Mouse (Mus musculus): ENCODE measurements around the gene Spata21. TPM values are rescaled to one million over a fixed set of nuclear protein-coding genes. Genes with fewer than 3 reads are reported as not detected.

Spata21 gene
- polyA plus RNA-seq, 1 experiment from 2014 or later: 0.08 TPM

DNA sequence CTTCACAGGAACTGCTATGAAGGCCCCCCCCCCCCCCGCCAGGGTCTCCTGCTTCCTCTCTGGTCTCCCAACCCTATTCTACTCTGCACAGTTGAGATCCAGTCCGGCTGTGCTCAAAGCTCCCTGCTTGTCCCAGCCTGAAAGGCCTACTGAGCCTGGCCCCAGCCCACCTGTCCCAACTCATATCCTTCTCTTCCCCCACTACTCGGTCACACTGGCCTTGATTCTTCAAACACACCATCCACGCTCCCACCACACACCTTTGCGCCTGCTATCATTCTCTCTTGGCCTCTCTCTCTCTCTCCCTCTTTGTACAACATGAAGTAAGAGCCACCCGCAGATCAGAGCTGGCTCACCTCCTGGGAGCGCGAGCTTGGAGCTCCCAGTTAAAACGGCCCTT, 29.3 kb upstream of the Spata21 start:
- Histone ChIP-seq H3K27ac (ENCODE audit: low read length) (no peak overlapping the region), H3K36me3 (ENCODE audit: control insufficient read depth, insufficient read depth, low read length) (no peaks in the 10 kb centered on the region), H3K27me3 (ENCODE audit: control insufficient read depth, insufficient read depth, low read length) (no peaks in the 10 kb centered on the region), H3K9ac (ENCODE audit: low read length) (no peak overlapping the region), H3K4me3 (replicated peaks; ENCODE audit: low read length) (no peak overlapping the region), H3K9me3 (replicated peaks; ENCODE audit: control insufficient read depth, low read length) (no peaks in the 10 kb centered on the region), H3K4me2 (ENCODE audit: low read depth, low read length) (no peak overlapping the region), H3K4me1 (ENCODE audit: control insufficient read depth, insufficient read depth, low read length) (peaks cover 11% of the 10 kb centered on the region)
- WGBS: 66% methylated on average over 9 of the region's 9 CpGs
- no peak for ATAC-seq (ENCODE audit: insufficient read depth, low FRiP score)

- H3K4me2 ChIP-seq (ENCODE audit: low read depth, low read length): peak overlapping the region; percentile 80
- peak; percentile 48; the same call in 1 of the 2 replicates for ATAC-seq (ENCODE audit: insufficient read depth, low FRiP score)
Observed at GRCm38 (mm10) chr4:141059616-141060425, 28.3 kb upstream of the Spata21 start.

DNA sequence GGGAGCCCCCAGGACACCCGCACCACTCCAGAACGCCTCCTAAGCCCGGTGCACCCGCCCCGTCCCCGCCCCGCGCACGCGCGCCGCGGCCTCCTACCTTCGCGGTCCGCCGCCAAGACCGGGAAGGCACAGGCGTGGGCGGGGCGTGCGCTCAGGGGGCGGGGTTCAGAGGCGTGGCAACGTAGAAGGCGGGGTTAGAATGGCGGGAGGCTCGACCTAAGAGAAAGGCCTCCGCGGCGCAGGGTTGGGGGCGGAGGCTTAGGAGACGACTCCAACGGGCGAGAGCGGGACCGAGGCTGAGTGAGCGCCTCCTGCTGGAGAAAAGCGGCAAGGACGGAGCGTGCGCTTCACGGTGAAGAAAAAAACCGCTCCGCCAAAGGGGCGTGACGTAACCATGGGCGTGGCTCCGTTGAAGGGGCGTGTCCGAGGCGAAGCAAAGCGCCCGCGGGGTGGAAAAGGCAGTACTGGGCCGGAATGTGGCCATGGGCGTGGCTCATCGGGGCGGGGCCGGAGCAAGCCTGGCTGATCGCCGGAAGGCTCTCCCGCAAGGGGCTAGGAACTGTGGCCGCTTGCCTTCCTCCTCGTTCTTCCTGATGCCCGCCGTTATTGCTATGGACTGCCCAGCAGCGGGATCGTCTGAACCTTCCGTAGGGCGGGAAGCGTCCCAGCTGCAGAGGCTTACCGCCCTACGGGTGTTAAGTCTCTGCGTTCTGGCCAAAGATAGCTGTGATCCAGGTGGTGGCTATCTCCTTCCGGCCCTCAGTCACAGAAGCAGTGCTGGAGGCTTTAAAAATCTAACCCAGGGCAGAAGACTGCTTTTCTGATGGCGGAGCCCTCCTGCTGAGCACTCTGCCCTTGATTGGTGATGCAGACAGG, 27.5 kb upstream of the Spata21 start, which contains the start of gene Crocc:
Gene Crocc, minus strand, starts transcription at position 125 of the 876 bp plus-strand sequence.
- Histone ChIP-seq H3K4me1 (ENCODE audit: control insufficient read depth, insufficient read depth, low read length) (peaks cover 9% of the 10 kb centered on the region; the same call in 1 of the 2 replicates), H3K9ac (ENCODE audit: low read length) (peak within 1 kb of the TSS; percentile 91), H3K4me3 (replicated peaks; ENCODE audit: low read length) (peak within 1 kb of the TSS; percentile 71), H3K9me3 (replicated peaks; ENCODE audit: control insufficient read depth, low read length) (no peaks in the 10 kb centered on the region), H3K27me3 (ENCODE audit: control insufficient read depth, insufficient read depth, low read length) (no peaks in the 10 kb centered on the region), H3K27ac (ENCODE audit: low read length) (peak within 1 kb of the TSS; percentile 96), H3K4me2 (ENCODE audit: low read depth, low read length) (peak within 1 kb of the TSS; percentile 80), H3K36me3 (ENCODE audit: control insufficient read depth, insufficient read depth, low read length) (no peaks in the 10 kb centered on the region)
- WGBS: under 1% methylated on average over 77 of the region's 77 CpGs
- peak; percentile 96 for ATAC-seq (ENCODE audit: insufficient read depth, low FRiP score)

More at GRCm38 (mm10) chr4:141059616-141060425, 28.3 kb upstream of the Spata21 start:
- 2% methylated on average over 32 of the region's 32 CpGs for WGBS
- no peaks in the 10 kb centered on the region for H3K9me3 ChIP-seq (replicated peaks; ENCODE audit: control insufficient read depth, low read length)
- H3K27me3 ChIP-seq (ENCODE audit: control insufficient read depth, insufficient read depth, low read length): no peaks in the 10 kb centered on the region
- no peaks in the 10 kb centered on the region for H3K36me3 ChIP-seq (ENCODE audit: control insufficient read depth, insufficient read depth, low read length)
- peak overlapping the region; percentile 91 for H3K27ac ChIP-seq (ENCODE audit: low read length)
- H3K9ac ChIP-seq (ENCODE audit: low read length): peak overlapping the region; percentile 91
- H3K4me3 ChIP-seq (replicated peaks; ENCODE audit: low read length): peak overlapping the region; percentile 71
- peaks cover 7% of the 10 kb centered on the region; the same call in 1 of the 2 replicates for H3K4me1 ChIP-seq (ENCODE audit: control insufficient read depth, insufficient read depth, low read length)

DNA sequence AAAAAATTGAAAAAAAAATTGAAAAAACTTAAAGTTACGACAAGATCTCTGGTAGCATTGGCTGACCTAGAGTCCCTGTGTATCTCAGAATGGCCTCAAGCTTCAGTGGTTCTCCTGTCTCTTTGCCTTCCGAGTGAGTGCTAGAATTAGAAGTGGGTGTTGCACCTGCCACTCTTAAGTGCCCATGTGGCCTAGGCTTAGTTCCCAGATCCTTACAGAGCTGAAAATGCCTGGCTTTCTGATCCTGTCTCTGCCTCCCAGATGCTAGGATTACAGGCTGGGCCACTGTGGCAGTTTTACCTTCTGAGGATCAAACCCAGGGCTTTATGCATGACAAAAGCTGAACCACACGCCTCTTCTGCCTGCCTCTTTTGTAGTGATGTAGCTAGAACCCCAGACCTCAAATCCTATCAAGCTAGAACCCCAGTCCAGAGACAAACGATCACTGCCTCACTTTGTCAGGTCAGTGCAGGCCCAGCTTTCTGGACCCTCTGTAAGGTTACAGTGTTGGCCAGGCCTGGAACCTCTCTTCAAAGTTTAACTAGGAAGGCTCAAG, 24.0 kb upstream of the Spata21 start:
- ATAC-seq (ENCODE audit: insufficient read depth, low FRiP score): no peak
- no peak overlapping the region for H3K4me2 ChIP-seq (ENCODE audit: low read depth, low read length)
- H3K27me3 ChIP-seq (ENCODE audit: control insufficient read depth, insufficient read depth, low read length): no peaks in the 10 kb centered on the region
- H3K4me3 ChIP-seq (replicated peaks; ENCODE audit: low read length): no peak overlapping the region
- WGBS: 86% methylated on average over 4 of the region's 4 CpGs
- H3K9ac ChIP-seq (ENCODE audit: low read length): no peak overlapping the region
- H3K9me3 ChIP-seq (replicated peaks; ENCODE audit: control insufficient read depth, low read length): no peaks in the 10 kb centered on the region
- no peaks in the 10 kb centered on the region; the same call in 1 of the 2 replicates for H3K36me3 ChIP-seq (ENCODE audit: control insufficient read depth, insufficient read depth, low read length)
- peaks cover 16% of the 10 kb centered on the region for H3K4me1 ChIP-seq (ENCODE audit: control insufficient read depth, insufficient read depth, low read length)
- H3K27ac ChIP-seq (ENCODE audit: low read length): no peak overlapping the region

DNA sequence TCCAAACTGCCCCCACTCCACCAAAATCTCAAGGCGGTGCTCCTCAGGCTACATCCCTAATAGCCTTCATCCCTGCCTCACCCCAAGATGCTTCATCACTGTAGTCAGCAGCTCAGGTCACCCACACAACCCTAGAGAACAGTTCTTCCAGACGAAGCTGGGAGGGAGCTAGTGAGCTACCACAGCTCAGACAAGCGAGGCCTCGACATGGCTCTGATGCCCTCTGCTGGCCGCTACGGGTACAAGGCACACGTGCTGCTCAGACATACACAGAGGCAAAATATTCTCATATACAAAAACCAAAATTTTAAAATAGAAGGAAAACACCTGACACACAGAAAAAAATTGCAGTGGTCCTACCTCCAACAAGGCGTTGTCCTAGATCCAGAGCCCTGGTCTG, 23.0 kb upstream of the Spata21 start:
- H3K36me3 ChIP-seq (ENCODE audit: control insufficient read depth, insufficient read depth, low read length): no peaks in the 10 kb centered on the region; the same call in 1 of the 2 replicates
- ATAC-seq (ENCODE audit: insufficient read depth, low FRiP score): no peak
- no peak overlapping the region for H3K4me2 ChIP-seq (ENCODE audit: low read depth, low read length)
- peaks cover 9% of the 10 kb centered on the region; the same call in 1 of the 2 replicates for H3K4me1 ChIP-seq (ENCODE audit: control insufficient read depth, insufficient read depth, low read length)
- H3K4me3 ChIP-seq (replicated peaks; ENCODE audit: low read length): no peak overlapping the region
- H3K9ac ChIP-seq (ENCODE audit: low read length): no peak overlapping the region
- WGBS: 7% methylated on average over 8 of the region's 8 CpGs
- H3K27ac ChIP-seq (ENCODE audit: low read length): no peak overlapping the region
- no peaks in the 10 kb centered on the region for H3K9me3 ChIP-seq (replicated peaks; ENCODE audit: control insufficient read depth, low read length)
- H3K27me3 ChIP-seq (ENCODE audit: control insufficient read depth, insufficient read depth, low read length): no peaks in the 10 kb centered on the region

DNA sequence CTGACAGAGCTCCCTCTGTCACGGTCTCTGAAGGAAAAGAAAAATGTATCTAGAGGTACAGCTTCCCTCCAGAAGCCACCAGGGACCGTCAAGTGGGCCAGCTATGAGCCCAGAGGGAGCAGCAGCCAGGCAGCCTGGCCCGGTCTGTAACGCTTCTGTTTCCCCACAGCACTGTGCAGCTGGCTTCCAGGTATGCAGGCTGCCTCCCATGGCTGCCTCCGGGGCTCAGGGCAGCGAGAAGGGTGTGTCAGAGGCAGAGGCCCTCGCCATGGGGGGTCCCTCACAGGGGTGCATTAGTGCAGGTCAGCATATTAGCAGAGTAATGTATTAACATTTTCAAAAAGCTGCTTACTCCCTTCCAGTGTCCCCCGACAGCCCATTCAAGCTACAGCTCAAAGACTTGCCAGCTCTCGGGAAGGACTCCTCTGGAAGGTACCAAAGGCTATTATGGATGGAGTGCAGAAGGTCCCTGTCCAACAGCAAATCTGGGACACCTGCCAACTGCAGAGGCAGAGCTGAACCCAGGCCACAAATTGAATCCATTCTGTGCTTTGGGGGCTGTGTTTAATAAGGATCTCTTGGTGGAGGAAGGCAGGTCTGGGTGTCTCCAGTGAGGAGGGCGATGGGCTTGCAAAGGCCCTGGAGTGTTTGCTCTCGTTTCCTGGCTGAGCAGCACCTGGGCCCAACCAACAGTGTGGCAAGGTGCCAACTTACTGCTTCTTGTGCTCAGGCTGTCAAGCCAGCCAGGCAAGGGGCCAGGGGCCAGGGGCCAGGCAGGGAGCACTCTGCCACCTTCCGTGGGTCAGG, 21.2 kb upstream of the Spata21 start:
- Histone ChIP-seq H3K9ac (ENCODE audit: low read length) (peak overlapping the region; percentile 26; the same call in 1 of the 2 replicates), H3K27ac (ENCODE audit: low read length) (no peak overlapping the region), H3K4me2 (ENCODE audit: low read depth, low read length) (no peak overlapping the region), H3K4me3 (replicated peaks; ENCODE audit: low read length) (no peak overlapping the region), H3K4me1 (ENCODE audit: control insufficient read depth, insufficient read depth, low read length) (peaks cover 9% of the 10 kb centered on the region; the same call in 1 of the 2 replicates), H3K27me3 (ENCODE audit: control insufficient read depth, insufficient read depth, low read length) (no peaks in the 10 kb centered on the region), H3K9me3 (replicated peaks; ENCODE audit: control insufficient read depth, low read length) (no peaks in the 10 kb centered on the region), H3K36me3 (ENCODE audit: control insufficient read depth, insufficient read depth, low read length) (no peaks in the 10 kb centered on the region; the same call in 1 of the 2 replicates)
- WGBS: 73% methylated on average over 12 of the region's 12 CpGs
- no peak for ATAC-seq (ENCODE audit: insufficient read depth, low FRiP score)

DNA sequence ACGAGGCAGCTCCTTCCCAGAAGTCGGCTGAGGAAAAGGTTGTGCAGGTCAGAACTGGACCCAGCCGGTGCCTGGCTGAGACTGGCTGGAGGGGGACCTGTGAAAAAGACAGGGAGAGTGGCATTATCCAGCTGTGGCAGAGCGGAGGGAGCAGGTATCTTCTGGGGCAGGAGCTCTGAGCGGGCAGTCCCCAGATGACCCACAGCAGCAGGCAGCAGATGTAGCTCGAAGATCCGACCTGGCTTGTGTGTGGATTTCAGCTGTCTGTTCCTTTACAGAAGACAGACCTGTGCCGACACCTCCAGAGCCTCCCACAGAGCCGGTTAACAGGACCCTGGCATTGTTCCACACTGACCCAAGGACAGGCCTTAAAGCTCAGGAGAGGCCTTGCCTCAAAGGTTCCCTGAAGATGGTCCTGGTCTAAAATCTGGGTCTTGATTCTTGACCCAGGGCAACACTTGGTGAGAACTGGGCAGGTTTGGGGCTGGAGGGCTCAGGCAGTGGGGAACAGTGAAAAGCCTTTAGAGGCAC, 20.6 kb upstream of the Spata21 start:
- H3K9ac ChIP-seq (ENCODE audit: low read length): peak overlapping the region; percentile 26; the same call in 1 of the 2 replicates
- H3K4me3 ChIP-seq (replicated peaks; ENCODE audit: low read length): no peak overlapping the region
- H3K4me1 ChIP-seq (ENCODE audit: control insufficient read depth, insufficient read depth, low read length): peaks cover 9% of the 10 kb centered on the region; the same call in 1 of the 2 replicates
- no peak overlapping the region for H3K27ac ChIP-seq (ENCODE audit: low read length)
- 79% methylated on average over 9 of the region's 9 CpGs for WGBS
- no peaks in the 10 kb centered on the region for H3K9me3 ChIP-seq (replicated peaks; ENCODE audit: control insufficient read depth, low read length)
- no peak overlapping the region for H3K4me2 ChIP-seq (ENCODE audit: low read depth, low read length)
- no peaks in the 10 kb centered on the region; the same call in 1 of the 2 replicates for H3K36me3 ChIP-seq (ENCODE audit: control insufficient read depth, insufficient read depth, low read length)
- no peaks in the 10 kb centered on the region for H3K27me3 ChIP-seq (ENCODE audit: control insufficient read depth, insufficient read depth, low read length)
- ATAC-seq (ENCODE audit: insufficient read depth, low FRiP score): no peak

DNA sequence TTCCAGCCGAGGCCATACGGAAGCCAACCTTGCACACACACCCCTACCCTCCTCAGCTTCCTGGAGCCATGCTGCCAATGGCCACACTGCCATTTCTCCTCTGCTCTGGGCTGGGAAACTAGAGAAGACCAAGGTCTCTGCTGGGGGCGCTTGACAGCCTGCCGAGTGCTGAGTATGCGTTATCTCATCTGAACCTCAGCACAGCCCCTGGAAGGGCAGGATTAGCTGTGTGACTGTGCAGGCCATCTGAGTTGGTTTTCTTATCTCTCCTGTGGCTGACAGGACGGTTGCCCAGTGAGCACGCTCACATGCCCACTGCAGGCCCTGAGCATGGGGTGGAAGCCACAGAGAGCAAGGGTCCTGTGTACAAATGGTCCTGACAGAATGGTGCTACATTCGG, 19.5 kb upstream of the Spata21 start:
- ATAC-seq (ENCODE audit: insufficient read depth, low FRiP score): no peak
- H3K4me3 ChIP-seq (replicated peaks; ENCODE audit: low read length): no peak overlapping the region
- whole genome bisulfite sequencing: 83% methylated on average over 8 of the region's 8 CpGs
- H3K9me3 ChIP-seq (replicated peaks; ENCODE audit: control insufficient read depth, low read length): no peaks in the 10 kb centered on the region
- H3K4me2 ChIP-seq (ENCODE audit: low read depth, low read length): no peak overlapping the region
- no peaks in the 10 kb centered on the region for H3K27me3 ChIP-seq (ENCODE audit: control insufficient read depth, insufficient read depth, low read length)
- H3K36me3 ChIP-seq (ENCODE audit: control insufficient read depth, insufficient read depth, low read length): no peaks in the 10 kb centered on the region; the same call in 1 of the 2 replicates
- H3K9ac ChIP-seq (ENCODE audit: low read length): no peak overlapping the region
- peaks cover 9% of the 10 kb centered on the region; the same call in 1 of the 2 replicates for H3K4me1 ChIP-seq (ENCODE audit: control insufficient read depth, insufficient read depth, low read length)
- no peak overlapping the region for H3K27ac ChIP-seq (ENCODE audit: low read length)
